Mouse (Mus musculus) midbrain, embryonic 12.5 days (tissue): Measurements from ENCODE around the gene Acp4. TPM values are rescaled to one million over a fixed set of nuclear protein-coding genes. Genes with fewer than 3 reads are reported as not detected.
A peak's percentile ranks its signal among the peaks of the same experiment; 100 is the strongest.
"Not testable (repeated sequence)": the region's sequence is repeated elsewhere in the genome, so short reads cannot be mapped to it uniquely, and the experiment has no call there.

ENCODE experiments used
- ATAC-seq: fragments of 200-750 bp; cut with Nextera tagmentation; 2 replicates; pipeline ENCODE4 v1.8.0; 2017; ENCODE audit warnings: low read depth, moderate TSS enrichment, moderate library complexity; ENCODE audit not compliant: low FRiP score
- H3K27ac ChIP-seq: fragments of 300-500 bp; sonication (generic); replicated peaks from 2 replicates; pipeline ENCODE4 v1.5.1; 2016; ENCODE audit warnings: mild to moderate bottlenecking
- H3K27me3 ChIP-seq: fragments of 300-500 bp; sonication (generic); 2 replicates; pipeline ENCODE4 v1.6.1; 2016; ENCODE audit warnings: mild to moderate bottlenecking
- H3K36me3 ChIP-seq: fragments of 300-500 bp; sonication (generic); 2 replicates; pipeline ENCODE4 v1.6.1; 2016
- H3K4me1 ChIP-seq: fragments of 300-500 bp; sonication (generic); 2 replicates; pipeline ENCODE4 v1.6.1; 2016
- H3K4me2 ChIP-seq: fragments of 300-500 bp; sonication (generic); replicated peaks from 2 replicates; pipeline ENCODE4 v1.6.1; 2016; ENCODE audit warnings: mild to moderate bottlenecking, moderate library complexity
- H3K4me3 ChIP-seq: fragments of 300-500 bp; sonication (generic); 2 replicates; pipeline ENCODE4 v1.5.1; 2016; ENCODE audit warnings: mild to moderate bottlenecking
- H3K9ac ChIP-seq: fragments of 300-500 bp; sonication (generic); replicated peaks from 2 replicates; pipeline ENCODE4 v1.6.1; 2016; ENCODE audit warnings: mild to moderate bottlenecking, moderate library complexity
- H3K9me3 ChIP-seq: fragments of 300-500 bp; sonication (generic); 2 replicates; pipeline ENCODE4 v1.6.1; 2016; ENCODE audit warnings: mild to moderate bottlenecking
- WGBS: fragments of 180-500 bp; shearing (Covaris S2); methylation state at CpG from one replicate; pipeline ENCODE4 v1.1.7; 2016; 5-methylcytosine and 5-hydroxymethylcytosine counted together
- polyA plus RNA-seq: library from polyadenylated mRNA; unstranded; fragments of >200 nt; fragmentation: Nextera tagmentation; extraction: Ambion mirVana; gene quantifications from 2 replicates; pipeline ENCODE4 v1.2.1, GENCODE M21; 2016

Gene Acp4
- polyA plus RNA-seq: 0.18 TPM in 2 replicates

DNA sequence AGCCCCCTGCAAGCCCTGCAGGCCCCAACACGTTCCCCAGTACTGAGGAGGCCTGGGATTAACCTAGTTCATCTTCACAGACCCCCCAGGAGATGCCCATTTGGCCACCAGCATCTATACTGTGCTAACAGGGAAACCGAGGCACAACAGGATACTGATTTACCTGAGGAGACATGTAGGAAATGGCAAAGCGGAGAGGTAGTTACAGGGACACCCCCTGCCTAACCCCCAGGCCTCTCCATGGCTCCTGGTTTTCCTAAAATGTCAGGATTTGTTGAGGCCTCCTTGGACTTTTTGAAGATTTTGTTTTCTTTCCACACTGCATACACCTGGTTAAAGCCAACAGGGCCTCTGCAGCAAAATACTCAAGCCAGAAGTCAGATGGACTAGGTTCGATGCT lies at the start of gene Acp4:
Gene Acp4 (minus strand): TSS at position 101 of the 400 bp plus-strand sequence.
- Histone ChIP-seq H3K4me1 (no peaks in the 10 kb centered on the region), H3K9ac (no peak within 1 kb of the TSS), H3K27ac (no peak within 1 kb of the TSS), H3K9me3 (no peaks in the 10 kb centered on the region), H3K36me3 (peaks cover 28% of the 10 kb centered on the region), H3K4me2 (no peak within 1 kb of the TSS), H3K4me3 (no peak within 1 kb of the TSS), H3K27me3 (peaks cover 18% of the 10 kb centered on the region)
- 81% methylated on average over 4 of the region's 4 CpGs for WGBS
- no peak for ATAC-seq

DNA sequence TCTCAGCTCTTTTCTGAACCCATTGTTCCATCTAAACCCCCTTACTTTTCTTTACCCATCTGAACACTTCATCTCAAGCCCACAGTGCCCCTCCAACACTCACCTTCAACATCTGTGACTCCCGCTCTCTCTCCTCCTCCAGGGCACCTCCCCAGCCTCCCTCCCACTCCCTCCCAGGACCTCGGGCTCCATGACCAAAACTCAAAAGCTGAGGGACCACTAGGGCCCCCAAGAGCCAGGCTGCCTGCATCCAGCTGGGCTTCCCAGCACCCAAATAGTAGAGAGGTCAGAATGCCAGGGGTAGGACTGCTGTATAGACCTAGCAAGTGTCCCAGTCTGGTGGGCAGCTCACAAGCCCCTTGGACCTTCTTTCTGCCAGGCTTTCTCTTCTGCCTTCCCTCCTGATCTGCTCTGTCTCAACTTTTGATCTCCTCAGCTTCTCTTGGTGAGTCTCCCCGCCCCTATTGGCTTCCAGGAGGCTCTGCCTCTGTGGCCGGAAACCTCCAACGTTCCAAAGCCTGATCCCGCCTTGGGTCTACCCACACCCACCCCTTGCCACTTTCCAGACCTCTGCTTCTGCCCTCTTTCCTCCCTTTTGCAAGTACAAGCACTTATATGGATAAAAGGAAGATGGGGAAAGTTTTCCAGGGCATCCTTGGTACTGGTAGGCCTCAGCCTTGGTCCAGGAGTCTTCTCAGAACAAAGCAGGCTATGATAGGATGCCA lies 49.5 kb upstream of the Acp4 start, which contains the start of gene Clec11a:
Gene Clec11a (minus strand): TSS at position 387 of the 725 bp plus-strand sequence.
- Histone ChIP-seq H3K27me3 (peaks cover 30% of the 10 kb centered on the region), H3K4me3 (0 out of 2 replicates have a peak within 1 kb of the TSS, but pooled peaks have one; percentile 57), H3K4me1 (peaks cover 35% of the 10 kb centered on the region), H3K4me2 (peak within 1 kb of the TSS; percentile 78), H3K9ac (no peak within 1 kb of the TSS), H3K27ac (peak within 1 kb of the TSS; percentile 55; the same call in 1 of the 2 replicates), H3K36me3 (no peaks in the 10 kb centered on the region), H3K9me3 (no peaks in the 10 kb centered on the region)
- ATAC-seq: no peak
- WGBS: 47% methylated on average over 6 of the region's 6 CpGs

DNA sequence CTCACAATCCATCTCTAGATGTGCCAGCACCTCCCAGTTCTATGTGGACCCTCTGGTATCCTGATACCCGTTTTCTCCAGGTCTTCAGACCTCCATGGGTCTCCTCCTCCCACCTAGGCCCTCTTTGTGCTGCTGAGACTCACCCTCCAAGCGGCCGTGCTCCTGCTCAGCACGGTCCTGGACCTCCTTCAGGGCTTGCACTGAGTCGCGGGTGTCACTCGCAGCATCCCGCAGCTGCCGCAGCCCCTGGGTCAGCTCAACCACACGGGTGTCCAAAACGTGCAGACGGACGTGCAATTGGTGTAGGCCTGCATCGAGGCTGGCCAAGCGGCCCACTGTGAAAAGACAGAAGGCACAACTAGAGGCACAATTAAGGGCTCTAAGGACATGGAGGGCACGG lies 48.5 kb upstream of the Acp4 start:
- ATAC-seq: no peak; the same call in 1 of the 2 replicates
- Histone ChIP-seq H3K27me3 (peaks cover 30% of the 10 kb centered on the region), H3K4me1 (peaks cover 25% of the 10 kb centered on the region), H3K4me3 (peak overlapping the region; percentile 57; the same call in 1 of the 2 replicates), H3K36me3 (no peaks in the 10 kb centered on the region), H3K27ac (peak overlapping the region; percentile 55), H3K9me3 (no peaks in the 10 kb centered on the region), H3K9ac (no peak overlapping the region), H3K4me2 (peak overlapping the region; percentile 78)
- WGBS: 7% methylated on average over 16 of the region's 16 CpGs

DNA sequence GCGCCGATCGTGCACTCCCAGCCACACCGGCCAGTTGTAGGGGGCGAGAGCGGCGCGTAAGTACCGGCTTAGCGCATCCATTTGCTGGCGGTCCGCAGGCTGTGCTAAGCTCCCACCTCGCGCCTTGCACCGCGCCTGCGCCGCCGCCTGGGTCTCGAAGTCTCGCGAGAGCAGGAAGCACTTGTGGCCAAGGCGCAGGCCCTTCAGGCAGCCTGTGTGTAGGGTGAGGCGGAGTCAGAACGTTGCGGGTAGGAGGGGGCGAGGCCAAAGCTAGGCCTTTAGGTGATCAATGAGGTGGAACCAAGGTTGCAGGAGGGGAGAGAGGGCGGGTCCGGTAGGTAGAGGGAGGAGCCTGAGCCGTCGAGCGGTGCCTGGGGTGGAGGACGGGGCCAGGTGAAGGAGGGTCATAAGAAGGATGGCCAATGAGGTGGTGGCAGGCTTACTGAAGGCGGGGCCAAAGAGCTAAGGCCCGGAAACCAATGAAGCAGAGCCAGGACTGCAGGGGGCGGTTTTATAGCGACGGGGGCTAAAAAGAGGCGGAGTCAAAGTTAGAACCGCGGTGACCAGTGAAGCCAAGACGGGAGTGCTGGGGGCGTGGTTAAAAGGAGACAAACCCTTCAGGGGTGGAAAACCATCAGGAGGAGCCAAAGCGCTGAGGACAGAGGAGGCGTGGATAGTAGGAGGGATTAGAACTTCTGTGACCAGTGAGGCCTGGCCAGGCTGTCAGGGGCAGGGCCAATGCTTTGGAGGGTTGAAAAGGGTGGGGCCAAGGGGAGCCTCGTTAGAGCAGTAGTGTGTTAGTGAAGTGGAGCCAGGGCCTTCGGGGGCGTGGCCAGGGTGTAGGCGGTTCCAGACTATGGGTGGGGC lies 47.8 kb upstream of the Acp4 start:
- Histone ChIP-seq H3K4me1 (peaks cover 20% of the 10 kb centered on the region), H3K4me2 (peak overlapping the region; percentile 78), H3K36me3 (no peaks in the 10 kb centered on the region), H3K9ac (peak overlapping the region; percentile 76), H3K9me3 (no peaks in the 10 kb centered on the region), H3K27me3 (peaks cover 30% of the 10 kb centered on the region), H3K4me3 (peak overlapping the region; percentile 57), H3K27ac (peak overlapping the region; percentile 92)
- whole genome bisulfite sequencing: under 1% methylated on average over 47 of the region's 49 CpGs
- peak; percentile 94 for ATAC-seq

DNA sequence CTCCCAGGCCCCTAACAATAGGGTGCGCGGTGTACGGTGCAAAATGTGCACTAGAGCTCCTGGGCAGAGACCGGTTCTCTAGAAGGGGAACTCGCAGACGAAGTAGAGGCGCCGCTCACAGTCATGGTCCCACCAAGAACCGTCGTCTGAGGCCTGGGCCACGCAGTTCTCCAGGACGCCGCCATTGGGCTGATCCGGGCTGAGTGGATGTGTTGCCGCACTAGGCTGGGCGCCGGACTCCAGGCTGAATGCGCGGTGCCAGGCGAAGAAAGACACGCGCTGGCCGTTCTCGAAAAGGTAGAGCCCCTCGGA lies 47.2 kb upstream of the Acp4 start:
- Histone ChIP-seq H3K9ac (peak overlapping the region; percentile 76), H3K9me3 (no peaks in the 10 kb centered on the region), H3K4me1 (peaks cover 20% of the 10 kb centered on the region), H3K27me3 (peaks cover 27% of the 10 kb centered on the region), H3K4me2 (peak overlapping the region; percentile 78), H3K36me3 (no peaks in the 10 kb centered on the region), H3K27ac (peak overlapping the region; percentile 92), H3K4me3 (peak overlapping the region; percentile 57)
- ATAC-seq: no peak
- under 1% methylated on average over 25 of the region's 25 CpGs for WGBS

DNA sequence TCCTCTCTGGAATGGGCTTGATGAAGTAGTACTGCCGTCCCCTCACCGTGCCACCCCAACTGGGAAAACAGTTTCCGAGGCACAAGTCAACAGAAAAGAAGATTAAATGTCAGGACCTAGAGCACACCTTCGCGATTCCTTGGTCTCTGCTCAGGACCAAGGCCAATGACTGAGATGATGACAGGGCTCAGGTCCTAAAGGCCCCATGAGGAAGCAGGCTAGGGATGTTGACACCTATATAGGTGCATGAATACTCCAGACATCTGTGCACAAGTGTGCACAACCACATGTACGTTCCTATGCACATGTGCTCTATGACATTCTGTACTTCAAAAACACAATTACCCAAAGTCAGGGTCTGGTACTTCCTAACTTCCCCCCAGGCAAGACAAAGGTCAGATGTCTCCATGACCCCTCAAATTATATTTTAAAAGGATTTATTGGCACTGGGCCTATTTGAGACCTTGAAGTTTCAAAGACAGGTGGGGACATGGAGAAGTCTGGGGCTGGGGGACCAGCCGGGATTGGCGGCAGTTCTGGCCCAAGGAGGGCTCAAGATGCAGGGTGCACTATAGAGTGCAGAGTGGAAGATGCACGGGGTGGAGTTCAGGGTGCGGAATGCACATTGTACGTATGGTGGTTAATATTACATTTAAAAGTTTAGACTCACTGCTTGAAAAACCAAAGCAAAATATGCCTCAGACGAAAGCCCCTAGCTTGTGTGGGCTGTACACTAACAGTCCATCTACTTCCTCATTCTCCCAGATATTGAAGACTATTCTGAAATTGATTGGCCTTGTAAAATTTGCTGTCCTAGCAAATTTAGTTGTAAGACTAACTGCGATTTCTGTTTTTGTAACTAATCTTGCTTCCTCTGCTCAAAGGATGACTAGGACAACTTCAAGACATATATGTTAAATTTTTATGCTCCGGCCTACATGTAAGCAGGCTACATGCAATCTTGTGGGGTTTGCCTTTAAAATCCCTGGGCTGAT lies 46.5 kb upstream of the Acp4 start:
- 86% methylated on average over 14 of the region's 14 CpGs for WGBS

DNA sequence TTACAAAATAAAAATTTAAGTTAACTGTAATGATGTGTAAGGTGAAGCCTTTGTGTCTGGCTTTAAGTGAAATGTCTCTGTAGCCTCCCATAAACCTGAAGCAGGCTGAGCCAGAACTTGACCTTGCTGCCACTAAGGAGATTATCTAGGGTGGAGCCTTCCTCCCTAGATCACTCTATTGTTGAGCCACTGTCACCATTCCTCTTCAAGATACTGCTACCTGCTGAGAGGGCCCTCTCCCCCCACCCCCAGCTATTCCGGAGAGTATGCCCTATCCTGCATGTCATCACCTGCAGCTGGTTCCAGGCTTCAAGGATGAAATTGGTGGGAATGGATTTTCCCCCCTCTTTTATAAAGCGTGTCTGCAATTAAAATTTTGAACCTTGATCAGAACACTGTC lies 40.3 kb upstream of the Acp4 start:
- not testable (repeated sequence) for H3K4me1 ChIP-seq, H3K9ac ChIP-seq, H3K4me2 ChIP-seq, H3K36me3 ChIP-seq, H3K9me3 ChIP-seq, ATAC-seq, H3K4me3 ChIP-seq, H3K27me3 ChIP-seq, H3K27ac ChIP-seq
- 66% methylated on average over 2 of the region's 2 CpGs for WGBS

More for the DNA sequence above, 46.5 kb upstream of the Acp4 start:
- H3K9ac ChIP-seq: peak overlapping the region; percentile 76
- H3K9me3 ChIP-seq: no peaks in the 10 kb centered on the region
- H3K27me3 ChIP-seq: peaks cover 20% of the 10 kb centered on the region
- H3K4me3 ChIP-seq: peak overlapping the region; percentile 57
- ATAC-seq: no peak
- H3K4me1 ChIP-seq: peaks cover 20% of the 10 kb centered on the region
- peak overlapping the region; percentile 92 for H3K27ac ChIP-seq
- H3K4me2 ChIP-seq: peak overlapping the region; percentile 78
- H3K36me3 ChIP-seq: no peaks in the 10 kb centered on the region

DNA sequence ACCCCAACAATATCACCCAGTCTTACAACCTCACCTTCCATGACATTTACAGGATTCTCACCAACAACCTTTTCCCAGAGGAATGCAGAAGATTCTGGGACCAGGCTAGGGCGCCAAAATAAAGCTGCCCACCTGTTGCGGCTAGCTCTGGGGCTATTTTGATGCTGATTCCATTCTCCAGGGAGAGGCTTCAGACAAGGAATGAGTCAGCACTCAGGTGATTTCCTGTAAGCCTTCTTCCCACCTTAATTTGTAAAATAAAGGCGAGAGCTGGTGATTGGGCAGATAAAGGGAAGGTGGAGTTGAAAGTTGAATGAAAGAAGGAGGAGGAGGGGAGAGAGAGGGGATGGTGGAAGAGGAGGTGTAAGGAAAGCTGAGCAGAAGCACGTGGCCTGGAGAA lies 34.2 kb upstream of the Acp4 start:
- H3K4me1 ChIP-seq: no peaks in the 10 kb centered on the region
- no peaks in the 10 kb centered on the region for H3K36me3 ChIP-seq
- no peaks in the 10 kb centered on the region for H3K9me3 ChIP-seq
- 55% methylated on average over 4 of the region's 4 CpGs for WGBS
- no peak for ATAC-seq
- H3K27me3 ChIP-seq: 0 out of 2 replicates have a peak, but pooled peaks cover 4% of the 10 kb centered on the region
- no peak overlapping the region for H3K4me3 ChIP-seq
- no peak overlapping the region for H3K27ac ChIP-seq
- H3K4me2 ChIP-seq: no peak overlapping the region
- H3K9ac ChIP-seq: no peak overlapping the region

DNA sequence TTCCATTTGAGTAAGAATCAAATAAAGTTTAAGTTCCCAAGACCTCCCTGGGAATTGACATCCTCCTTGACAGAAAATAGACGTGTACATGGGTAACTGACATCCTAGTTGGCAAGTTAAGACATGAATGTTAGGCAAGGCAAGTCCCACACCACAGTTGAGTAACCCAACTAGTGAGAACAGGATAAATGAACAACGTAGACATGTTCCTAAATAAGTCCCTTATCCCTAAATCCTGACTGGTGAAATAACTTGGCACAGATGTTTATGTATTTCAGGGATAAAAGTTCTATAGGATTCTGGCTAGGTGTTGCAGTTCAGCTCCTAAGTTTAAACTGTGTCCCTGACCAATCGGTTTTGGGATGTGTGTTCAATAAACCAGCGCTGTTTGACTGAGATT lies 33.8 kb upstream of the Acp4 start:
- Histone ChIP-seq H3K27me3 (0 out of 2 replicates have a peak, but pooled peaks cover 4% of the 10 kb centered on the region), H3K4me2 (no peak overlapping the region), H3K36me3 (no peaks in the 10 kb centered on the region), H3K4me1 (no peaks in the 10 kb centered on the region), H3K4me3 (no peak overlapping the region), H3K9ac (no peak overlapping the region), H3K9me3 (no peaks in the 10 kb centered on the region), H3K27ac (no peak overlapping the region)
- ATAC-seq: no peak
- WGBS: 83% methylated on average over 4 of the region's 4 CpGs

DNA sequence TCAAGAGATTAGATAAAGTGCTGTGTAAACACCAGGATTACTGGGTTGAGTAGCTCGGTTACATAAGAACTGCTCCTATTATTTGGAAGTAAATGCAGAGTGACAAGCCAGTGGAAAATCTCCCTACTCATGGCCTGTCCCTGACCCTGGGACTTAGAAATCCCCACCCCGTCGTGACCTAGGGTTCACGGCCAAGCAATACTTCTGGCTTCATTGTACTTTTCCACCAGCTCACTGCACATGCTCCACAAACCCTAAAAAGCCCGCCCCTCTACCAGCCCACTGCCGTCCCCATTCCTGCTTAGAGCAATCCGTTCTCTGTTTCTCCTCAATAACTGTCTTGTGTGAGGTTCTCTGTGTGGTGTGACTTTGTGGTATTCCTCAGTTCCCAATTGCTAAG lies 30.6 kb upstream of the Acp4 start:
- no peaks in the 10 kb centered on the region for H3K4me1 ChIP-seq

DNA sequence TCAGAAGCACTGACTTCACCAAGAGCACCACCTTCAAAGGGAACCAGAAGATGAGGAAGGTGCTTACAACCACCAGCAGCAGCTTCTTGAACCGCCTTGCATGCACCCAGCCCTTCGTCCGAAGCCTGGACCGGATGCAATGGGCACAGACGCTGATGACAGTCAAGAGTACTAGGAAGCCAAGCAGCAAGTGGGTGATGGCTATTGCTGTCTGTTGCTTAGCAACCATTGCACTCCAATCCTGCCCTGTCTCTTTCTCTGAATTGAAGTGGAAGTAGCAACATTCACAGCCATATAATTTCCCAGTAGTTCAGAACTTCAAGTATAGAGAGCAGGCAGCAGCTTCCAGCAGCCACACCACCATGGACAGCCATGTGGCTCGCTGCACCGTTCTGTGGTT lies 24.4 kb upstream of the Acp4 start:
- H3K4me3 ChIP-seq: no peak overlapping the region
- no peaks in the 10 kb centered on the region for H3K9me3 ChIP-seq
- no peak for ATAC-seq
- H3K9ac ChIP-seq: no peak overlapping the region
- WGBS: 77% methylated on average over 7 of the region's 7 CpGs
- no peak overlapping the region for H3K27ac ChIP-seq
- no peaks in the 10 kb centered on the region for H3K4me1 ChIP-seq
- no peaks in the 10 kb centered on the region for H3K36me3 ChIP-seq
- no peak overlapping the region for H3K4me2 ChIP-seq
- no peaks in the 10 kb centered on the region for H3K27me3 ChIP-seq

More for the DNA sequence above, 30.6 kb upstream of the Acp4 start:
- Histone ChIP-seq H3K4me3 (no peak overlapping the region), H3K4me2 (no peak overlapping the region), H3K9me3 (no peaks in the 10 kb centered on the region), H3K27me3 (0 out of 2 replicates have a peak, but pooled peaks cover 4% of the 10 kb centered on the region), H3K36me3 (no peaks in the 10 kb centered on the region), H3K27ac (no peak overlapping the region), H3K9ac (no peak overlapping the region)
- 49% methylated on average over 7 of the region's 7 CpGs for WGBS
- no peak for ATAC-seq
